Mouse (Mus musculus) heart, embryonic 11.5 days (tissue): ENCODE results near the gene Foxr1. TPM values are rescaled to one million over a fixed set of nuclear protein-coding genes. Genes with fewer than 3 reads are reported as not detected.

Experiments used
- microRNA-seq: library from miRNA; unstranded; fragments of <30 nt; microRNA quantifications from one replicate; pipeline ENCODE4, GENCODE M21; 2016; ENCODE audit warnings: borderline number of aligned reads
- polyA plus RNA-seq: library from polyadenylated mRNA; unstranded; fragments of >200 nt; fragmentation: Nextera tagmentation; extraction: Ambion mirVana; gene quantifications from 2 replicates; pipeline ENCODE4 v1.2.1, GENCODE M21; 2014

Gene Foxr1
- polyA plus RNA-seq, 1 experiment from 2014 or later: not detected

Small RNA genes within 50 kb of the gene (microRNA-seq; reads per million reads assigned to microRNA genes)
- gene Mir7085: 0.47 reads per million

Other genes with a start within 250 kb of the Foxr1 start
- gene Cbl, start 207.1 kb downstream of the Foxr1 start, polyA plus RNA-seq: 12.6 and 14.8 TPM in 2 replicates
- gene Ccdc153, start 200.5 kb downstream of the Foxr1 start, polyA plus RNA-seq: not detected in 2 replicates
- gene Pdzd3, start 189.7 kb downstream of the Foxr1 start, polyA plus RNA-seq: not detected in 2 replicates
- gene Nlrx1, start 172.5 kb downstream of the Foxr1 start, polyA plus RNA-seq: 3.6 and 4.9 TPM in 2 replicates
- 2.7 and 3.3 TPM in 2 replicates for gene Abcg4, start 152.5 kb downstream of the Foxr1 start, polyA plus RNA-seq
- 15.3 and 15.9 TPM in 2 replicates for gene Hinfp, start 135.5 kb downstream of the Foxr1 start, polyA plus RNA-seq
- gene C2cd2l, start 120.9 kb downstream of the Foxr1 start, polyA plus RNA-seq: 4.7 and 7.1 TPM in 2 replicates
- 40.2 and 46.3 TPM in 2 replicates for gene Dpagt1, start 115.1 kb downstream of the Foxr1 start, polyA plus RNA-seq
- 199 and 232 TPM in 2 replicates for gene H2afx, start 106.4 kb downstream of the Foxr1 start, polyA plus RNA-seq
- 258 and 291 TPM in 2 replicates for gene Hmbs, start 96.9 kb downstream of the Foxr1 start, polyA plus RNA-seq
- 15.1 and 19.8 TPM in 2 replicates for gene Vps11, start 79.5 kb downstream of the Foxr1 start, polyA plus RNA-seq
- gene Hyou1, start 61.6 kb downstream of the Foxr1 start, polyA plus RNA-seq: 18.2 and 19.4 TPM in 2 replicates
- gene Slc37a4, start 44.3 kb downstream of the Foxr1 start, polyA plus RNA-seq: 31.1 and 31.5 TPM in 2 replicates
- gene Rps25, start 34.0 kb downstream of the Foxr1 start, polyA plus RNA-seq: 1,538 and 1,582 TPM in 2 replicates
- 76.8 and 79.1 TPM in 2 replicates for gene Trappc4, start 33.5 kb downstream of the Foxr1 start, polyA plus RNA-seq
- 21.8 and 25.4 TPM in 2 replicates for gene Ccdc84, start 22.6 kb downstream of the Foxr1 start, polyA plus RNA-seq
- gene Upk2, start 13.8 kb upstream of the Foxr1 start, polyA plus RNA-seq: 0.14 TPM in 1 of 2 replicates, not detected in the other
- 8.7 and 9.3 TPM in 2 replicates for gene Bcl9l, start 41.7 kb upstream of the Foxr1 start, polyA plus RNA-seq
- 0.06 TPM in 1 of 2 replicates, not detected in the other for gene Cxcr5, start 120.7 kb upstream of the Foxr1 start, polyA plus RNA-seq
- 7.7 and 15.0 TPM in 2 replicates for gene Ddx6, start 163.8 kb upstream of the Foxr1 start, polyA plus RNA-seq
- gene Treh, start 232.1 kb upstream of the Foxr1 start, polyA plus RNA-seq: not detected in 2 replicates